Mouse (Mus musculus) layer of hippocampus, postnatal 25 days (tissue): Measurements from ENCODE around the gene Ovol3. TPM values are rescaled to one million over a fixed set of nuclear protein-coding genes. Genes with fewer than 3 reads are reported as not detected.
A peak's percentile ranks its signal among the peaks of the same experiment; 100 is the strongest.
"Not testable (repeated sequence)": the region's sequence is repeated elsewhere in the genome, so short reads cannot be mapped to it uniquely, and the experiment has no call there.

Experiments used
- DNase-seq, 2 experiments: peaks; one replicate each; pipeline ENCODE4 v3.0.0; 2022; ENCODE audit warnings: mixed read lengths in 2 of 2, low spot score in 1 of 2; ENCODE audit errors: extremely low spot score in 1 of 2
- total RNA-seq, 2 experiments: library from RNA; stranded (reverse); gene quantifications; 2 replicates each; pipeline ENCODE4 v1.2.3; 2021

The Ovol3 gene
- total RNA-seq, 2 experiments from 2014 or later = not detected

DNA sequence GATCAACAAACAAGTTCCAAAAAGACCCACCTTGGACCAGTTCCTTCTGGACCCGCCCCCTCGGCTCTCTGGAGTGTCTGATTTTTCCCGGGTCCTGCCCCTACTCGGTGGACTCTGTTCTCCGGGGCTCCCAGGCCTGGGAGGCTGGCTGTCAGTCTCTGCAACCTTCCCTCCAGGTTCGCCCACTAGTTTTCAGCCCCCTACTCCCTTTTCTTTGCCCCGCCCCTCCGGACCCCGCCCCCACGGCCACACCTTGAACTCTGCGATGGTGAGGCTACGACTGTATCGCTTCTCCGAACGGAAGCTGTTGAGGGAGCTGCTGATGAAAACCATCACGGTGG lies 4.2 kb downstream of the Ovol3 start:
- no peak for DNase-seq

GRCm38 (mm10) chr7:30224206-30224605 lies 11.3 kb downstream of the Ovol3 start:
- DNase-seq = no peak

DNA sequence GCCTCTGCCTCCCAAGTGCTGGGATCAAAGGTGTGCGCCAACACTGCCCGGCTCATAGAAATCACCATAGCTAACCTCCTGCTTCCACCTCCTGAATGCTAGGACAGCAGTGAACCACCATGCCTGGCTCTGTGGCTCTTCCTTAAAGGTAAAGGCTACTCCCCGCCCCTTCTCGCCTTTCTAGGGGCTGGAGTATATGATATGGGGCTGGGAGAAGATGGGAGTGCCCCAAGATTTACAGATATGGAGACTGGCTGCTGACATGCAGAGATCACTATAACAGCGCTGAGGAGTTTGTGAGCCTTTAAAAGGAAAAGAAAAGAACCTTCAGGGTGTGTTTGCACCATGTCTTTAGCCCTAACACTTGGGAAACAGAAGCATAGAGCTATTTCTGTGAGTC lies 13.3 kb downstream of the Ovol3 start:
- DNase-seq = no peak

- DNase-seq = no peak
Measured at GRCm38 (mm10) chr7:30221433-30221832, 14.1 kb downstream of the Ovol3 start.

DNA sequence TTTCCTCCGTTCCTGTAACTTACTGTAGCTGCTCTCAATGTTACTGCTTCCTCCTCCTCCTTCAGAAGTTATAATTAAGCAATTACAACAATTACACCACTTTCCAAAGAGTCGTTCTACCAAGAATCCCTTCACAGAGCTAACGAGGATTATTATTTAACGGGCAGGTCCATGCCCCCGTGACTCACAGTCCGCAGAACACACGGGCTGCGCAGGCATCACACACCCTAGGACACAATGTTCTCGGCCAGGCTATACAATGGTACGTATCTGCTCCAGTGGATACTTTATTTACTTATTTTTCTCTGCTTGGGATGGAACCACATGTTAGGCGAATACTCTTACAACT lies 15.5 kb downstream of the Ovol3 start:
- DNase-seq = no peak

- DNase-seq = peak in 1 of 2 experiments; percentile 67
Measured at GRCm38 (mm10) chr7:30219293-30220007, 16.1 kb downstream of the Ovol3 start.

DNA sequence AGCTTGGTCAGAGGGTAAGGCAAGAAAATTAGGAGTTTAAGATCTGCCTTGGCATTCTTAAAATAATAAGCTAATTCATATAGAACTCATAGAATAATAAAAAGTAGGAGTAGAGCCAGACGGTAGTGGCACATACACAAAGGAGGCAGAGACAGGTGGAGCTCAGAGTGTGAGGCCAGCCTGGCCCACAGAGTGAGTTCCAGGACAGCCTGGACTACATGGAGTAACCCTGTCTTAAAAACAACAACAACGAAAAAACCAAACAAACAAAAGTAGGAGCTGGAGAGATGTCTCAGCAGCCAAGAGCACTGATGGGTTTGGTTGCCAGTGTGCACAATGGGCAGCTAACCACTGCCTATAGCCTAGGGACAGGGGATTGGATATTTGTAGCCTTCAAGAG lies 18.2 kb downstream of the Ovol3 start:
- no peak for DNase-seq

DNA sequence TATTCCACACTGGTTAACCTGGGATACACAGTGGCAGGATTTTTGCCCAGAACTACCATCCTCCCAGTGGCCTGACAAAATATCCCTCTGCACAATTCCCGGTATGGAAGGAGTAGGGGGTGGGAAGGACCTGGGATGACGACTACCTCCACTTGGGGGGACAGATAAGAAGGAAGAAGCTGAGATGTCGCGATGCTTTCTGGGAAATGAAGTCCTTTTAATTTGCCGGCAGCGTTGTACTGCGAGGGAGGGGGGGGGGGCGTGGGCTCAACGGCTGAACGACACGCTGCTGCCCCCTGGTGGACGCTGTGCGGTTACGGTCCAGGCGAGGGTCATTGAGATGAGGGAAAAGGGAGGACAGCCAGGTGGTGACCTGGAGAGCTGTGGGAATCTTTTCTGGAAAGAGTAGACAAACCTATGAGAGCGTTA lies 18.8 kb downstream of the Ovol3 start:
- peak; percentile 56 to 88 for DNase-seq

DNA sequence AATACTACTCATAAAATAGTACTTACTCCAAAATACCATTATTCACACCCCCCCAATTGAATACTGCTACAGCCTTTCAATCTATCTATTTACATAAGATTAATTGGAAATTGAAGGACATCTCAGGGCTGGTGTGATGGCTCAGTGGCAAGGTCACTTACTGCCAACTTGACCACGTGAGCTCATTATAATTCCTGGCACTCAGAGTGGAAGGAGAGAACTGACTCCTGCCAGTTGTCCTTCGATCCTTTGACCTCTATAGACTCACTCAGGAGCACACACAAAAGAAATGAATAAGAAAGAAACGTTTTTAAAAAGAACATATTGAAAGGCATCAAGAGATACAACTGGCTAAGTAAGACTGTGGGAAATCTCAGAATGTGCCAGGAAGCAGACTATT lies 19.6 kb downstream of the Ovol3 start:
- DNase-seq = no peak

- DNase-seq = no peak
Measured at GRCm38 (mm10) chr7:30213881-30214280, 21.6 kb downstream of the Ovol3 start.

DNA sequence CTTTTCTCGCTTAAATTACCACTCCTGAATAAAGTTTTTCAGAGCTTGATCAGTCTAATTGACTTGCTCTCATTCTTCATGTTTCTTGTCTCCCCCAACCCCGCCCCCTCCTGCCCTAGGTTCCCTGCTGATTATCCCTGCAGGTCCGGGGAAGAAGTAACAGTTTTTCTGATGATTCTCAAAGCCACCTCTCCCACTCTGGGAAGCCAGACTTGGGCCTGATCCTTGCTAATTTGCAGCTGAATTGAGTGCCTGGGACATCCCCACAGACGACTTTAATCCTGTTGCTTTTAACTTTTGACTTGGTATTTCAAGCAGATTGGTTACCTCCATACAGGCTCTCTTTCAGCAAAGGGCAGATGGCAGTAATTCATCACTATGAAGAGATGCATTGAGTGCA lies 24.5 kb downstream of the Ovol3 start:
- no peak for DNase-seq

DNA sequence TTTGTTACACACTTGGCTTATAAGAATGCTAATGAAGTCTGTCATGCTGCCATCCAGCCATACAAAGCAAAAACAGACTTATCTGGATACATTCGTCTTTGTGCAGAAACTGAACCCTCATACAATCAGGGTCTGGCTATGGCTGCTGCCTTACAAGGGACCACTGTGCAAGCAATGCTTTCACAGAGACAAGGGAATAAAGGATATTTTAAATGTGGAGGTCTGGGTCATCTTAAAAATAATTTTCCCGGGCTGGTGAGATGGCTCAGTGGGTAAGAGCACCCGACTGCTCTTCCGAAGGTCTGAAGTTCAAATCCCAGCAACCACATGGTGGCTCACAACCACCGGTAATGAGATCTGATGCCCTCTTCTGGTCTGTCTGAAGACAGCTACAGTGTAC lies 29.2 kb downstream of the Ovol3 start:
- not testable (repeated sequence) for DNase-seq

DNA sequence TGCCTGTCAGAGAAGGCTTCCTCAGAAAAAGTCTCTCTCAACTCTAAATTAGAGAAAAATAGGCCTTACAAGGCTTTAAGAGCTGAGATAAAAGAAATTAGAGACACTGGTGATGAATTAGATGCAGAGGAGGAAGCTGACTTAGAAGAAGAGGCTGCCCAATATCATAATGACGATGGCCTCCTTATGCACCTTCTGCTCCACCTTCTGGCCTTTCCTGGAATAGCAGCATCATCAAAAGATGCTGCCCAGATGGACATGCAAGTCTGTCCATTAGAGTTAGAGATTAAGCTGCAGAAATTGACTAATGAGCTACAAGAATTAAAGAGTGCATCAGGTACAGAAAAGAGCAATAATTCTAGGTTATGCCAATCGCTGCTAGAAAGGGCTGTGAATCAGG lies 30.1 kb downstream of the Ovol3 start:
- peak in 1 of 2 experiments; percentile 69 for DNase-seq

- DNase-seq = no peak
Measured at GRCm38 (mm10) chr7:30204380-30204779, 31.1 kb downstream of the Ovol3 start.

GRCm38 (mm10) chr7:30202895-30203690 lies 32.4 kb downstream of the Ovol3 start:
- DNase-seq = no peak

DNA sequence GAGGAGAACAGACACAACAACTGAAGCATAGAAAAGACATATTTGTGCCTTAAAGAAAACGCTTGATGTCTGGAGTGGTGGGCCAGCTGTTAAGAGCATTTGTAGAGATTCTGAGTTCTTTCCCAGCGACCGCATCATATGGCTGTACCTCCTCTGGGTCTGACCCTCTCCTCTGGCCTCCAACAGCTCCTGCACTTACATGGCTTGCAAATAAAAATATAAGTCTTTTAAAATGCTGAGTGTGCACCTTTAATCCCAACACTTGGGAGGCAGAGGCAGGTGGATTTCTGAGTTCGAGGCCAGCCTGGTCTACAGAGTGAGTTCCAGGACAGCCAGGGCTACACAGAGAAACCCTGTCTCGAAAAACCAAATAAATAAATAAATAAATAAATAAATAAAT lies 34.9 kb downstream of the Ovol3 start:
- DNase-seq = not testable (repeated sequence)

GRCm38 (mm10) chr7:30200200-30200599 lies 35.3 kb downstream of the Ovol3 start:
- no peak for DNase-seq

- no peak for DNase-seq
Measured at GRCm38 (mm10) chr7:30199498-30200139, 35.9 kb downstream of the Ovol3 start.

- DNase-seq = peak in 1 of 2 experiments; percentile 53
Measured at GRCm38 (mm10) chr7:30198481-30198971, 37.0 kb downstream of the Ovol3 start, which contains the start of gene Capns1. Gene Capns1 (minus strand): TSS chr7:30198811.

DNA sequence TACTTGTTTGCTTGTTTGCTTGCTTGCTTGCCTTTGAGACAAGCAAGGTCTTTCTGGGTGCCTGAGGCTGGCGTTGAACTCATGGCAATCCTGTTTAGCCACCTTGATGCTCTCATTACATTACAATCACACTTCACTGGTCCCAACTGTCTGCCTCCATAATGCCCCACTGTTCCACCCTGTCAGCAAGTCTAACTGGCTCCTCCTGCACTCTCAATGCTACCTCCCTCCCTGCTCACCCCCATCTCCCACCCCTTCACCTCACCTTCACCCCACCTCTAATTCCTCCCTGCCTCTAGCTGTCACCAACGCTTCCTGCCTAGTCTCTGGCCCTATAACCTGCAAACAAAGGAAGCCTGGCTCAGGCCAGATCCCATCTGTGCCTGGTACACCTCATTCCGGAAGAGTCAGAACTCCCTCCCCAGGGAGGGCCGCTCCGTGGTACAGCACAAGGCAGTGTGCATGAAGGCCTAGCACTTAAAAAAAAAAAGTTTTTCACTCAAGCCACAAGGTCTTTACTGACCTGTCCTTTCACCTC lies 37.9 kb downstream of the Ovol3 start:
- DNase-seq = no peak

DNA sequence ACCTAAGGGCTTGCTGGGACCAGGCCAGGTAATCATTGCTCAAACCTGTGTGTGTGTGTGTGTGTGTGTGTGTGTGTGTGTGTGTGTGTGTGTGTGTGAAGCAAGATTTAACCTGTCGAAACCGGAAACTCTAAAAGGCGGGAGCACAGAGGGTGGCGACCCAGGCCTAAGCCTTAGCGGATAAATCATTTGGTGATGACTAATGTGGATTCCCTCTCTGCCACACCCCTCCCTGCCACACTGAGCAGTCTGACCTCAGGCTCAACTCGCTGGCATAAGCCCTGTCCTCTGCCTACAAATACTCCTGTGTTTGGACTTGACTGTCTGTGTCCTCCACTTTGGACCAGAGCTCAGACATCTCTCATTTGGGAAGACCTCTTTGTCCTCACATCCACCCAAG lies 39.4 kb downstream of the Ovol3 start:
- DNase-seq = no peak
